Mouse (Mus musculus): Measurements from ENCODE around the gene Irx5. TPM values are rescaled to one million over a fixed set of nuclear protein-coding genes. Genes with fewer than 3 reads are reported as not detected.

Gene Irx5
- polyA plus RNA-seq, 1 experiment: 34.3 TPM

DNA sequence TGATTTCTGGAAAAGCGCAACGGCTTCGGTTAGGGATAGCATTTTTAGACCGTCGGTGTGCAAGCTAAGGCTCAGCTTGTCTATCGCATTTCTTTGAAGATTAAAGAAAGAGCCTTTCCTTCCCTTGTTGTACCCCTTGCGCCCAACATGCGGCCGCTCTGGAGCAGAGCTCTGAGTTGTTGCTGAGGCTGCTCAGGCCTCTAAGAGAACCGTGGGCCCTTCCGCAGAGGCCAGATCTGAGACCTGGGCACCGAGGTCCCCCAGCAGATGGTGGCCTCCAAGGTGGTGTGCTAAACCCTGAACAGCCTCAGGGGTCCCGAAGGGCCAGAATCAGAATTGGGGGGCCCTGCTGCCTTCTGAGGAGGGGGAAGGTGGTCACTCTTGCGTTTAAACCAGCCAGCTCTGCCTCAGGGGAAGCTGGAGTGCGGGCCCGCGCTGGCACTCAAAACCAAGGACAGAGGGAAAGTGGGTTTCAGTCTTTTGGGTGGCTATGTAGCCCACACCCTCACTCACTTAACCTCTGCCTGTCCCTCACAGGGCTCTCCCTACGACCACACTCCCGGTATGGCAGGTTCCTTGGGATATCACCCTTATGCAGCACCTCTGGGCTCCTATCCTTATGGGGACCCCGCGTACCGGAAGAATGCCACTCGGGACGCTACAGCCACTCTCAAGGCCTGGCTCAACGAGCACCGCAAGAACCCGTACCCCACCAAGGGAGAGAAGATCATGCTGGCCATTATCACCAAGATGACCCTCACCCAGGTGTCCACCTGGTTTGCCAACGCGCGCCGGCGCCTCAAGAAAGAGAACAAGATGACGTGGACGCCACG, 1.8 kb downstream of the Irx5 start:
- TF ChIP-seq POLR2A (IDR thresholded peaks at IDR 0.05; ENCODE audit: borderline replicate concordance, extremely low read depth, low read depth, low read length) (no peak), CTCF (IDR thresholded peaks at IDR 0.05; ENCODE audit: insufficient read depth, low read length) (no peak)
- WGBS: 5% methylated on average over 35 of the region's 35 CpGs
- H3K4me3 ChIP-seq (replicated peaks; ENCODE audit: extremely low read depth, low read depth, low read length): peak overlapping the region; percentile 68
- DNase-seq: peak; percentile 71
- peaks cover 2% of the 10 kb centered on the region; the same call in 1 of the 2 replicates for H3K4me1 ChIP-seq (ENCODE audit: control insufficient read depth, insufficient read depth, low read length)

DNA sequence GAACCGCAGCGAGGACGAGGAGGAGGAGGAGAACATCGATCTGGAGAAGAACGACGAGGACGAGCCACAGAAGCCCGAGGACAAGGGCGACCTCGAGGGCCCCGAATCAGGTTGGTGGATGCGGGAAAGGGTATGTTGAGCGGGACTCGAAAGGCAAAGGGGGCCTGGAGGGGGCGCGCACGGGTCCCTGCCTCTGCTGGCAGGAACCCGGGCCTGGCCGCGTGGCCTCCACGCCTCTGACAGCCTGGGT, 2.3 kb downstream of the Irx5 start:
- TF ChIP-seq CTCF (IDR thresholded peaks at IDR 0.05; ENCODE audit: insufficient read depth, low read length) (no peak), POLR2A (IDR thresholded peaks at IDR 0.05; ENCODE audit: borderline replicate concordance, extremely low read depth, low read depth, low read length) (no peak)
- DNase-seq: no peak
- H3K4me3 ChIP-seq (replicated peaks; ENCODE audit: extremely low read depth, low read depth, low read length): peak overlapping the region; percentile 56

DNA sequence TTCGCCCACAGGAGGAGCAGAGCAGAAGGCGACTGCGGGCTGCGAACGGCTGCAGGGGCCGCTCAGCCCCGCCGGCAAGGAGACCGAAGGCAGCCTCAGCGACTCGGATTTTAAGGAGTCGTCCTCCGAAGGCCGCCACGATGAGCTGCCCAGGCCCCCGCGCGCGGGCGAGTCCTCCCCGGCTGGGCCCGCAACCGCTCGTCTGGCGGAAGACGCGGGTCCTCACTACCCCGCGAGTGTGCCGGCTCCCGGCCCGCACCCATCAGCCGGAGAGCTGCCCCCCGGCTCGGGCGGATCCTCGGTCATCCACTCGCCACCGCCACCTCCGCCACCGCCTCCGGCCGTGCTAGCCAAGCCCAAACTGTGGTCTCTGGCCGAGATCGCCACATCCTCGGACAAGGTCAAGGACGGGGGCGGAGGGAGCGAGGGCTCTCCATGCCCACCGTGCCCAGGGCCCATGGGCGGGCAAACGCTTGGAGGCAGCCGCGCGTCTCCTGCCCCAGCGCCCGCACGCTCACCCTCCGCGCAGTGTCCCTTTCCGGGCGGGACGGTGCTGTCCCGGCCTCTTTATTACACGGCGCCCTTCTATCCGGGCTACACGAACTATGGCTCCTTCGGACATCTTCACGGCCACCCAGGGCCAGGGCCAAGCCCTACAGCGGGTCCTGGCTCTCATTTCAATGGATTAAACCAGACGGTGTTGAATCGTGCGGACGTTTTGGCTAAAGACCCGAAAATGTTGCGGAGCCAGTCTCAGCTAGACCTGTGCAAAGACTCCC, 2.8 kb downstream of the Irx5 start:
- WGBS: 4% methylated on average over 76 of the region's 77 CpGs
- H3K4me3 ChIP-seq (replicated peaks; ENCODE audit: extremely low read depth, low read depth, low read length): peak overlapping the region; percentile 49
- no peak for TF ChIP-seq CTCF (IDR thresholded peaks at IDR 0.05; ENCODE audit: insufficient read depth, low read length)
- no peak for TF ChIP-seq POLR2A (IDR thresholded peaks at IDR 0.05; ENCODE audit: borderline replicate concordance, extremely low read depth, low read depth, low read length)
- peaks cover 2% of the 10 kb centered on the region; the same call in 1 of the 2 replicates for H3K4me1 ChIP-seq (ENCODE audit: control insufficient read depth, insufficient read depth, low read length)
- peak; percentile 67 for DNase-seq

More for the DNA sequence above, 2.3 kb downstream of the Irx5 start:
- peaks cover 2% of the 10 kb centered on the region; the same call in 1 of the 2 replicates for H3K4me1 ChIP-seq (ENCODE audit: control insufficient read depth, insufficient read depth, low read length)
- WGBS: 4% methylated on average over 21 of the region's 21 CpGs

DNA sequence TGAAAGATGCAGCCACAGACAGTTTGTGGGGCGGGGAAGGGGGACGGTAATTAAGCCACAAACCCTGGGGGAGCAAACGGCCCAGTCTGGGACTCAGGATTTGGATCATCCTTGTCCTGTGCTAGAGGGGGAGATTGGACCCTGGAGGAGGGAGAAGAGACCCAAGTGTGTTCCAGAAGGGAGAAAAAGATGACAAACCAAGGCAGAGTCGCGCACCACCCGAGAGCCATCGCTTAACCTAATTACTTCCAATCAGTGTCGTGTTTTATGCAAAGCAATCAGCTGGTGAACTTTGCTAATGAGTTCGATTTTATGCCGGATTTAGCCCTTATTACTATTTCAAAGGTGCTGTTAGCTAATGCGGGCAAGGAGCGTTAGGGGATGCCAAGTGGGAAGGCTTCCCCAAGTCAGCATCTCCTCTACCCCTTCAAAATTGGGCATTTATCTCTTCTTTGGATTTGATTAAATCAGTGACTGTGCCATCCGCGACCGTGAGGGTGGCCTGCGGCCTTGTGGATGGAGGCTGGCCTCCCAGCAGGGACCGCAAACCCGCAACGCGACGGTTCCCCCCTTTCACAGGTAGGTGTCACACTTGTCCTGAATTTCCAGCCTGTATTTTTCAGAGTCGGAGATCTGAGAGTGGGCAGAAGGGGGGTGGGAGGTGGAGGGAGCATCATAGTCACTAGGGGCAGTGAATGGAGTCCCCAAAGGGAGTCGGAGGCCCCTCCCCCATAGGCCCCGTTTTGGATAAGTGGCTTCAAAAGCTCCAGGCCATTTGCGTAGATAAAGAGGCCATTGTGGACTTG, 4.3 kb downstream of the Irx5 start:
- peak; percentile 70 for DNase-seq
- TF ChIP-seq CTCF (IDR thresholded peaks at IDR 0.05; ENCODE audit: insufficient read depth, low read length) (no peak), POLR2A (IDR thresholded peaks at IDR 0.05; ENCODE audit: borderline replicate concordance, extremely low read depth, low read depth, low read length) (no peak)
- H3K4me1 ChIP-seq (ENCODE audit: control insufficient read depth, insufficient read depth, low read length): peaks cover 2% of the 10 kb centered on the region; the same call in 1 of the 2 replicates
- WGBS: 11% methylated on average over 25 of the region's 25 CpGs
- H3K4me3 ChIP-seq (replicated peaks; ENCODE audit: extremely low read depth, low read depth, low read length): peak overlapping the region; percentile 51

DNA sequence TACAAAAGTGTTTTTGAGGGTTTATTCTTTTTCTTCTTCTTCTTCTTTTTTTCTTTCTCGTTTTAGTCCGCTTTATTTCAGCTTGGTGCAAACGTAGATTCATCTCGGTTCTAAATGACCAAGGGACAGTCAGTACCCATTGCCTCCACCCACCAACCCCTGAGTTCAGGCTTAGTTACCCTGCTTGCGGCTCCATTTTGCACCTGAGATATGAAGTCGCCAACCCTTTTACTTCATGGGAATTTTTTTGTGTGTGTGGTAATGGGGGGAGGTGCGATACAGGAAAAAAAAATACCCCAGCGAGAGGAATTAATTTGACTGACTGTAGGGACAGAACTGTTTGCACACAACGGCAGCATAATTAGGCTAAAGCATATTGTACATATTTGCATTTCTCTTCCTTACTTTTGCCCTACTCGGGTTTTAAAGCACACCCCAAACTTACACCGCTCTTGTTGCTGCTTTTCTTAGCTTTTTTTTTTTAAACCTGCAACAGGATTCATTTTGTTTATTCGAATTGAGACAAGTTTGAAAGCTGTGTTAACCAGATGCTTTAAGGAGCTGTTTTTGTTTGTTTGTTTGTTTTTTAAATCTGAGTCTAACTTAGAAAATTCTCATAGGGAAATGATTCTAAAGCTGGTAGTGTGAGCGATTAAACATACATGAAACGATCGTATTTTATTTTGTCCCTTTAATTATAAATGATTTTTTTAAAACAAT, 5.1 kb downstream of the Irx5 start:
- WGBS: 9% methylated on average over 15 of the region's 15 CpGs
- no peaks in the 10 kb centered on the region for H3K4me1 ChIP-seq (ENCODE audit: control insufficient read depth, insufficient read depth, low read length)
- peak overlapping the region; percentile 19 for H3K4me3 ChIP-seq (replicated peaks; ENCODE audit: extremely low read depth, low read depth, low read length)
- peak; percentile 41 for DNase-seq
- TF ChIP-seq POLR2A (IDR thresholded peaks at IDR 0.05; ENCODE audit: borderline replicate concordance, extremely low read depth, low read depth, low read length) (no peak), CTCF (IDR thresholded peaks at IDR 0.05; ENCODE audit: insufficient read depth, low read length) (no peak)

DNA sequence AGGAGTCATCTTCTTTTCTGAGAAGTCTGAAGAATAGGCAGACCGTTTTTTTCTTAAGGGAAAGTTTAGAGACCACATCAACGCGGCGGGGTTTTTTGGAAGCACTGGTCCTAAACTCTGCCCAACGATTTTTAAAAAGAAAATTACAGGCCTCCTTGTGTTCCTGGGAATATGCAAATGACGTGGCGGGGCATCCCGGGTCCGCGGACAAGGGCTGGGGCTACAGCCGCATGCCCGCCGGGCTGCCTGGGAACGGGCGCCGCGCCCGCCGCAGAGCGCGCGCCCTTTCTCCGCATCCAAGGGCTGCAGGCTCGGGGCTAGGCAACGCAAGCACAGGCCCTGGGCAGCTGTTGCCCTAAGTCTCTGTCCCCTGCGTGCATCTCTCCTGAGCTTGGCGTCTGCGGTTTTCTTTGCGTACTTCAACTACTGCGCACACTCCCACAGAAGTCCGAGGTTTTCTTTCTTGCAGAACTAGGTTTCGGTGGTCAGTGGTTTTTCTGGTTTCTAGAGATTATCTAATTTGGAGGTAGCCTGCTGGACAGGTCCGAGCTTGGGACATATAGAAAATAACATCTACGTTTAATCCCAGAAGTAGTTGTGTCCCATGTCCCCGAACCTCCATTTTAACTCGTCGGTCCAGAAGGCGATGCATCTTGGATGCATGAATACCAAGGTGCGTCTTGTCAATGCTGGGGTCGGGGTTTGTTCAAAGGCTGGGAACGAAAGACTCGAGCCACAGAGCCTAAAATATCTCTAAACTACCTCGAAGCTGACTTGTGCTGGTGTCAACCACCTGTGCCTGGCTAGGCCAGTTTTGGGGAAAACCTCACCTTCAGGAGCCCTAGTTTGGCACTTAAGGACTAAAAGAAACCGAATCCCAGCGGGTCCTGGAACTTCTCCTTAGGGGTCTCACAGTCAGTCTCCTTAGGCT, 6.1 kb downstream of the Irx5 start:
- no peaks in the 10 kb centered on the region; the same call in 1 of the 2 replicates for H3K4me1 ChIP-seq (ENCODE audit: control insufficient read depth, insufficient read depth, low read length)
- TF ChIP-seq CTCF (IDR thresholded peaks at IDR 0.05; ENCODE audit: insufficient read depth, low read length): no peak
- no peak for TF ChIP-seq POLR2A (IDR thresholded peaks at IDR 0.05; ENCODE audit: borderline replicate concordance, extremely low read depth, low read depth, low read length)
- H3K4me3 ChIP-seq (replicated peaks; ENCODE audit: extremely low read depth, low read depth, low read length): peak overlapping the region; percentile 32
- DNase-seq: peak; percentile 54
- WGBS: 5% methylated on average over 45 of the region's 45 CpGs

DNA sequence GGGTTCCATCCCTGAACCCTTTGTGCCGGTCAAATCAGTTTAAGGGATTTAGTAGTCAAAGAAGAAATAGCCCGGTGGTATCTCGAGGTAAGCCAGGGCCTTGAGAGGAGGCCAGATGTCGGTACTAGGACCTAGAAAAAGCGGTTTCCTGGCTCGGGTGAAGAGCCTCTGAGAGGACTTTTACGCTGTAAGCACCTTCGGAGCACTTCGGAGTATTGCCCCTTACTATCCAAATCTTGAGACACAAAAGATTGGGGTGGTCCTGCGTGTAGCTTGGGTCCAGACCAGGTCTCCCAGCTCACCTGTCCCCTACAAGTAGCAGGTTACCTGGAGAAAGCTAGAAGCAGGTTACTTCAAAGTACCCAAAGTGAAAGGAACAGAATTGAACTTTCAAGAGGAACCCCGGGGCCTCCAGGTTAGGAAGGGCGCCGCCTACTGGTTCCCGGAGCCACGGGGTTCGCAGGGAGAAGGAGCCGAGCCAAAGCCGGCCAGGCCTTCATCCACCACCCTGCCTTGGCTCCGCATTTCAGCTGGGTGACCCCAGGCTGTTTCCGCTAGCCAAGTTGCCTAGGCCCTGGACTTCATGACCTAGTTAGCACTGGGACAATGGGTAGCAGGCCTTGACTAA, 6.8 kb downstream of the Irx5 start:
- WGBS: 9% methylated on average over 20 of the region's 20 CpGs
- TF ChIP-seq CTCF (IDR thresholded peaks at IDR 0.05; ENCODE audit: insufficient read depth, low read length): no peak
- no peak for TF ChIP-seq POLR2A (IDR thresholded peaks at IDR 0.05; ENCODE audit: borderline replicate concordance, extremely low read depth, low read depth, low read length)
- Histone ChIP-seq H3K4me1 (ENCODE audit: control insufficient read depth, insufficient read depth, low read length) (no peaks in the 10 kb centered on the region; the same call in 1 of the 2 replicates), H3K4me3 (replicated peaks; ENCODE audit: extremely low read depth, low read depth, low read length) (peak overlapping the region; percentile 31)
- DNase-seq: peak; percentile 83

All from lung, adult 2 months (tissue).